Mouse (Mus musculus) mature B cell (primary cell): ENCODE results near the gene Gc.

Source experiments
- in situ Hi-C: fragments of 300-500 bp; cut with MboI; formaldehyde crosslinking; loops from 2 replicates; pipeline ENCODE4 v1.14.3; 2019

Gc gene

GRCm38 (mm10) chr5:89457554-89458062 lies at the start of gene Gc:
Gene Gc (minus strand): TSS chr5:89457898.
- in situ Hi-C loops = no loop called here

DNA sequence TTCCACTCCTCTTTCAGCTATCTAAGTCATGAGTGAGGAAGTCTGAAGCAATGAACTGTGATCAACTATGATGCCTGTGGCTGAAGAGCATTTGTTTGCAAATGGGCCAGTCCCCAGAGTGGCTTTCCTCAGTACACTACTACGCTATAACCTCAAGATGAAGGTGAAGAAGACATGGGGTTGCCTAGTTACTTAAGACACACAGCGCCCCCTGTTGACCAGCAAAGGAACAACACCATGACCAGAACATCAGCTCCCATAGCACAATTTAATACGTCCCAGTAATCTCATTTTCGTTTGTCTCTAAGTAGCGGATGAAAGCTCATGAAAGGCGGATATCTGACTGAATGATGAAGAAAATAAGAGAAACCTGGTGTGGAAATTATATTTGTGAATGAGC lies 42.5 kb upstream of the Gc start:
- in situ Hi-C loops = no loop called here

DNA sequence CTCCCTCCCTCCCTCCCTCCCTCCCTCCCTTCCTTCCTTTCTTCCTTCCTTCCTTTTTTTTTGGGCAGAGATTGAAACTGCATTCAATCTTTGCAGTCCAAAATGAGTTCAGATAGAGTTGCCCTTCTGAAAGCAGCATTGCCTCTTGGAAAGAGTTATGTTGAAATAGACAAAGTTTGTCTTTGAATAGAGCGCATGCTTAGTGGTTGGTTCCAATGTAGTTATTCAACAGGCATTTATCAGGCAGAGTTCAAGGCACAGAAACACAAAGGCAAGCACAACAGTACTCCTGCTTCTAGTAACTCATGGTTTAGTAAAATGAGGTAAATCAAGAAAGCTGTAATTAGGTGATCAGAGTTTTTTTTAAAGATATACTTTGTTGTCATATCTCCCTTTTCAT lies 34.9 kb upstream of the Gc start:
- in situ Hi-C loops = no loop called here

GRCm38 (mm10) chr5:89470483-89470882 lies 12.8 kb upstream of the Gc start:
- in situ Hi-C loops = no loop called here

DNA sequence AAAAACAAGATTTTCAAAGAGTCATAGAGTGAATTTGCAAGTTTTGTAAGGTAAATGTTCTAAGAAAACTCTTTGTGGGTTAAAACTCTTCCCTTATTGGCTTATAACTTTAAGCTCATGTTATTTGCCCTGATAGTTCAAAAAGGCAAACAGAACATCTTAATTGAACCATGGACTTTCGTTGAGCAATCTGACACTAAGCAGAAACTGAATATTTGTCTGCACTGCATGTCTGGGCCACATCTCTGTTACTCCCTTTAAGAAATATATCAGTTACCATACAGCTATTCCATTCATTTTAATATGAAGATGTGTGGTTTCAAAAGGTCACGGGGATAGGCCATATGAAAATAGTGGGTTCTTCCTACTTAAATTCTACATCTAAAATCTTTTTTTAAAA lies 10.2 kb upstream of the Gc start:
- in situ Hi-C loops = no loop called here

GRCm38 (mm10) chr5:89467045-89467444 lies 9.3 kb upstream of the Gc start:
- in situ Hi-C loops = no loop called here

DNA sequence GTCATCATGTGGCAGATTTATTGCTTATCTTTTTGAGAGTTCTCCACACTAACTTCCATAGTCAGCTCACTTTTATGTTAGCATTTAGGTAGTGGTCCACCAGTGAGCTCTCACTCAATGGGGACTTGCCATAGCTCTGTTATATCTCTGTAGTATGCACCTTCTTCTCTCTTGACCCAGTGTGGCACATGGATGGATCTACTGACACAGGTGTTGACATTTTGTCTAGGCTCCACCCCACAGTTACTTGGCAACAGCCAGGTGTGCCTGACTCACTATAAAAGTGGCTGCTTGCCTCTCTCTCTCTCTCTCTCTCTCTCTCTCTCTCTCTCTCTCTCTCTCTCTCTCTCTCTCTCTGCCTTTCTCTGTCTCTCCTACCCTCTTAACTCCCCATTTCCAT lies 8.6 kb upstream of the Gc start:
- in situ Hi-C loops = no loop called here

DNA sequence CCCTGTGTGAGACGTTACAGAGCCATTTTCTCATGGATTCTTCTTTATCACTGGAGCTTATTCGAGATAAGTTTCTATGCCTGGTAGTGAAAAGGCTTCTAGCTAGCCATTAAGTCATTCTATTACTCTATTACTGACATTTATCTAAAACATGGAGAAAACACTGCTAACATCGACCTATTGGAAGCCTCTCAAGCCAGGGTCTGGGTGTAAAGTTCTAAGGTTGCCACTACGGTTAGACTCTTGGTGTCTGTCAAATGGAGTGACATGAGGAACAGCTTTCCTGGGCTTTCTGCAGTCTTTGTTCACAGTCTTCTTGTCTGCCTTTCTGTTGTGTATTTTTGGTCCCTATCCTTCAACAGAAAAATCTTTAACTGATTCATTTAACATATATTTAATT lies 4.1 kb upstream of the Gc start:
- in situ Hi-C loops = no loop called here

GRCm38 (mm10) chr5:89459591-89459990 lies 1.9 kb upstream of the Gc start:
- in situ Hi-C loops = no loop called here

GRCm38 (mm10) chr5:89458987-89459386 lies 1.3 kb upstream of the Gc start:
- in situ Hi-C loops = no loop called here

GRCm38 (mm10) chr5:89455526-89455925 lies 2.2 kb downstream of the Gc start:
- in situ Hi-C loops = no loop called here

DNA sequence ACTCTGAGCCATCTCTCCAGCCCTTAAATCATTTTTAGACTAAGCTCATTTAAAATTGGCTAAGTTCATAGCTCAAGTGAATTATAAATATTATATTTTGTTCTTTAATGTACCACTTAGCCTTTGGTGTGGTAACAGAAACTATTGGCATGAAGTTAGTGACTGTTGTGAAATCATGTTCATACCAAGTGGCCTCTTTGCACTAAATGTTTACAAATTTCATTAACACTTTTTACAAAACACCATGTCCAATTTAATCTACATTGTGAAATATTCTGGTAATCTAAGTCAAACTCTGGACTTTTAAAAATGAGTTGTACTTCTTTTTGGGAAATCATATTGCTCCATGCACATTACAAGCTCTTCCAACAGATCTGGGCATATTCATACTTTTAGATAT lies 6.9 kb downstream of the Gc start:
- in situ Hi-C loops = no loop called here

GRCm38 (mm10) chr5:89449325-89449724 lies 8.4 kb downstream of the Gc start:
- in situ Hi-C loops = no loop called here

DNA sequence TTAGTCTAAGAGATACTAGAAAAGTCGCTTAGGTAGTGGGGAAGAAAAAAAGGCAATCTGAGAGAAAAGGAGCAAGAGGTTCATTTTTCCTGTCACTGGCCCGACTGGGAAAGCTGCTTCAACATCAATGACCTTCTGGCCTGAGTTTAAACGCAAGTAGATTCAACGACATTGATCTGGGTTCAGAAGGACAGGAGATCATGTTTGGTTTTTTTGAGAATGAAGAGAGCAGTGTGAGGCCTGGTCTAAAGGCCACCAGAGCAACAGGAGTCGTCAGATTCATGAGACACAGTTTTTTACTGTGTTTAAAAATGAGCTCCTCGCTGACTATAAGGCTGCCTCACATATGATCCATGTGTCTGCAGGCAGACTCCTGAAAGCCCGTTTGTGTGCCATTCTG lies 9.7 kb downstream of the Gc start:
- in situ Hi-C loops = no loop called here

DNA sequence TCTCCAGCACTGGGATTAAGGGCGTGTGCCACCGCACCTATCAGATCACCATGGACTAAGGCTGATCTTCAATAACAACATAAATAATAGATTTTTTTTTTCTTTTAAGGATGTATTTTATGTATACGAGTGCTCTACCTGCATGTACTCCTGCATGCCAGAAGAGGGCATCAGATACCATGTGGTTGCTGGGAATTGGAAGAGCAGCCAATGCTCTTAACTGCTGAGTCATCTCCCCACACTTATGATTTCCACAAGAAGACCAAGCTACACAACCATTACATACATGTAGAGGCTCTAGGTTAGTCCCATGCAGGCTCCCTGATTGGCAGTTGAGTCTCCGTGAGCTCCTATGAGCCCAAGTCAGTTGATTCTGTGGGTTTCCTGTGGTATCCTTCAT lies 13.3 kb downstream of the Gc start:
- in situ Hi-C loops = no loop called here

- in situ Hi-C loops = no loop called here
Observed at GRCm38 (mm10) chr5:89411536-89411935, 46.2 kb downstream of the Gc start.

DNA sequence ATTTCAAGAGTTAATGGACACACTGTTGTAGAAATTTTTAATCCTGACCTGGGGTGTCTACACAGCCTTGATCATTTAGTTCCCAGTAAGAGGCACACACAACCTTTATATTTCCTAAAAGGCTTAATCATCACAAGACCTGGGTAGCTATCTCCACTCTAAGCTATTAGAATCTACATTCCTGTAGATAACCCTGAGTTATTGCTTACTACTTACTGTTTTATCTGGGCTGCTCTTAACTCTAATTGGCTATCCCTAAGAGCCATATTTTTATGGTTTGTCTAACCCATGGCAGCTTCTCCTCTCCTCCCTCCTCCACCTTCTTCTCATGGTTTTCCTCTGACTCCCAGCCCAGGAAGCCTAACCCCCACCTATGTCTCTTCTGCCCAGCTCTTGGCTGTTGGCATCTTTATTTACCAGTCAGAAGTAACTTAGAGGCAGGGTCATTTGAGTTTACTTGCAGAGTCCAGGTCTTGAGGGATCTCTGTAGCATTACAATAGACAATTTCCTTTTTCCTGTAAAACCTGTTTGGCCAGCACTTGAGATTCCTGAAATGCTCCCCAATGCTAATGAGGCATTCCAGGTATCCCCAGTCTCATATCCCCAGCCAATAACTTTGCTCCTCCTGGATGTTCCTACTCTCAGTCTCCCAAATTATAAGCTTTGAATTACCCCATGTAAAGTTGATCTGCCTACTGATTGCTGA lies 50.2 kb downstream of the Gc start:
- in situ Hi-C loops = no loop called here

DNA sequence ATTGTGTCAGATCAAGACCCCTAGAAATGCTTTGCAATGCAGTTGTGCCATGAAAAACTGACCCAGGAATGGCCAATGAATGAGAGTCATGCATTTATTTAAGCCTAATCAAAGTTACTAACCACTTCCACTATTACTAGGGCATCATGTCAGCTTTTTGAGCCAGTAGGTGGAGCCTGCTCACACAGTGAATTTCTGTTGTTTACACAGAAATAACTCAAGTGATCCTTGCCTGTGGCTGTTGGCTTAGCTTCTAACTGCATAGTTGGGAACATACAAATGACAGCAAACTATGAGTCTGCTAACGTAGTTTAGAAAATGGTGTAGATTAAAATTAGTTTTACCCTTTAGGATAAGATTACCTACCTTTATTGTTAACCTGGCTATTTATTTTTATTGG lies 52.6 kb downstream of the Gc start:
- in situ Hi-C loops = no loop called here

DNA sequence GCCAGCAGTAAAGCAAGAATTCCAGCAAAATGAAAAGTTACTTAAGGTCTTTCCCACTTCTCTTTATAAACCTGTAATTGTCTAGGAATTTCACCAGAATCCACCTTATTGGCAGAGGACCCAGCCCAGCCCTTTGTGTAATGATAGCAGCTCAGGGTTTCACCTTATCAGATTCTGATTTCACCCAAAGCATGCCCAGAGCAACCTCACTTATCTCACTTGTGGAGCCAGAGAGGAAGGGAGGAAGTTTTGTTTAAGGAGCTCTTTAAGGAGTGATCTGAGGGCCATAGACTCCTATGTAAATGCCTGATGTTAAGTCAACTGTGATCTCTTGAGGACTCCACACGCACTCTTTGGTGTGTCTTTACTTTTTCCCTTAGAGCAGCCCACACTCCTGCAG lies 67.3 kb downstream of the Gc start:
- in situ Hi-C loops = no loop called here

DNA sequence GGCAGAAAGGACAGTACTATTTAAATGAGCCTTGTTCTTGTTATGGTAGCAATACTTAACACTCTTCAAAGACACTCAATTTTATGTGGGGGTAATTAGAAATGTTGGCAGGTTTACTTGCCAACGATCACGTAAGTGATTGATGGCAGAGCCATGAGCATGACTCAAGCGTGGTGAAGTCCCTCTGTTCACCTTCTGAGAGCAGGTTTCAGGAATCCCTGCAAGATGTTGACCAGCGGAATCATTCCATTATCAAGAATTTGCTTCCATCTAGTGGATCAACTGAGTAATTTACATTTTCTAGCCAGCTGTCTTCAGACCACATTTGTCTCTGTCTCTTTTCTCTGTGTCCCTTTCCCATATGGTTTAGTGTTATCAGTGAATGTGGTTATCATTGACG lies 73.5 kb downstream of the Gc start:
- in situ Hi-C loops = no loop called here

- in situ Hi-C loops = no loop called here
Observed at GRCm38 (mm10) chr5:89381340-89381739, 76.4 kb downstream of the Gc start.

- in situ Hi-C loops = no loop called here
Observed at GRCm38 (mm10) chr5:89370140-89370539, 87.6 kb downstream of the Gc start.

GRCm38 (mm10) chr5:89368045-89368743 lies 89.5 kb downstream of the Gc start:
- in situ Hi-C loops = no loop called here
